Mouse (Mus musculus): Measurements from ENCODE around the gene Gm13288. TPM values are rescaled to one million over a fixed set of nuclear protein-coding genes. Genes with fewer than 3 reads are reported as not detected.

The Gm13288 gene
- polyA plus RNA-seq, 1 experiment from 2014 or later: not detected

Other genes starting within 250 kb of the Gm13288 start
- not detected for gene Ifna15, start 247.3 kb upstream of the Gm13288 start, polyA plus RNA-seq (2014; fragmentation: Illumina TruSeq; extraction: RNeasy Lipid Tissue Mini Kit (QIAGEN cat#74804); ENCODE audit: low read depth, low replicate concordance)
- gene Ifna14, start 233.7 kb upstream of the Gm13288 start, polyA plus RNA-seq (2014; fragmentation: Illumina TruSeq; extraction: RNeasy Lipid Tissue Mini Kit (QIAGEN cat#74804); ENCODE audit: low read depth, low replicate concordance): not detected
- not detected for gene Ifna9, start 213.1 kb upstream of the Gm13288 start, polyA plus RNA-seq (2014; fragmentation: Illumina TruSeq; extraction: RNeasy Lipid Tissue Mini Kit (QIAGEN cat#74804); ENCODE audit: low read depth, low replicate concordance)
- gene Ifna12, start 202.2 kb upstream of the Gm13288 start, polyA plus RNA-seq (2014; fragmentation: Illumina TruSeq; extraction: RNeasy Lipid Tissue Mini Kit (QIAGEN cat#74804); ENCODE audit: low read depth, low replicate concordance): not detected
- not detected for gene C87499, start 171.1 kb upstream of the Gm13288 start, polyA plus RNA-seq (2014; fragmentation: Illumina TruSeq; extraction: RNeasy Lipid Tissue Mini Kit (QIAGEN cat#74804); ENCODE audit: low read depth, low replicate concordance)
- gene Ifna13, start 161.1 kb upstream of the Gm13288 start, polyA plus RNA-seq (2014; fragmentation: Illumina TruSeq; extraction: RNeasy Lipid Tissue Mini Kit (QIAGEN cat#74804); ENCODE audit: low read depth, low replicate concordance): not detected
- not detected for gene Ifna16, start 128.6 kb upstream of the Gm13288 start, polyA plus RNA-seq (2014; fragmentation: Illumina TruSeq; extraction: RNeasy Lipid Tissue Mini Kit (QIAGEN cat#74804); ENCODE audit: low read depth, low replicate concordance)
- not detected for gene Ifna2, start 121.6 kb upstream of the Gm13288 start, polyA plus RNA-seq (2014; fragmentation: Illumina TruSeq; extraction: RNeasy Lipid Tissue Mini Kit (QIAGEN cat#74804); ENCODE audit: low read depth, low replicate concordance)
- gene Ifnab, start 114.2 kb upstream of the Gm13288 start, polyA plus RNA-seq (2014; fragmentation: Illumina TruSeq; extraction: RNeasy Lipid Tissue Mini Kit (QIAGEN cat#74804); ENCODE audit: low read depth, low replicate concordance): not detected
- gene Gm26566, start 83.7 kb upstream of the Gm13288 start, polyA plus RNA-seq (2014; fragmentation: Illumina TruSeq; extraction: RNeasy Lipid Tissue Mini Kit (QIAGEN cat#74804); ENCODE audit: low read depth, low replicate concordance): not detected
- 132 TPM for gene Klhl9, start 83.1 kb upstream of the Gm13288 start, polyA plus RNA-seq (2014; fragmentation: Illumina TruSeq; extraction: RNeasy Lipid Tissue Mini Kit (QIAGEN cat#74804); ENCODE audit: low read depth, low replicate concordance)
- gene Gm13271, start 50.7 kb upstream of the Gm13288 start, polyA plus RNA-seq (2014; fragmentation: Illumina TruSeq; extraction: RNeasy Lipid Tissue Mini Kit (QIAGEN cat#74804); ENCODE audit: low read depth, low replicate concordance): not detected
- not detected for gene Gm13283, start 45.4 kb upstream of the Gm13288 start, polyA plus RNA-seq (2014; fragmentation: Illumina TruSeq; extraction: RNeasy Lipid Tissue Mini Kit (QIAGEN cat#74804); ENCODE audit: low read depth, low replicate concordance)
- not detected for gene Gm13290, start 31.7 kb upstream of the Gm13288 start, polyA plus RNA-seq (2014; fragmentation: Illumina TruSeq; extraction: RNeasy Lipid Tissue Mini Kit (QIAGEN cat#74804); ENCODE audit: low read depth, low replicate concordance)
- gene Gm13289, start 28.6 kb upstream of the Gm13288 start, polyA plus RNA-seq (2014; fragmentation: Illumina TruSeq; extraction: RNeasy Lipid Tissue Mini Kit (QIAGEN cat#74804); ENCODE audit: low read depth, low replicate concordance): not detected
- gene Gm13272, start 25.7 kb upstream of the Gm13288 start, polyA plus RNA-seq (2014; fragmentation: Illumina TruSeq; extraction: RNeasy Lipid Tissue Mini Kit (QIAGEN cat#74804); ENCODE audit: low read depth, low replicate concordance): not detected
- not detected for gene Ifnz, start 23.4 kb upstream of the Gm13288 start, polyA plus RNA-seq (2014; fragmentation: Illumina TruSeq; extraction: RNeasy Lipid Tissue Mini Kit (QIAGEN cat#74804); ENCODE audit: low read depth, low replicate concordance)
- gene Gm13276, start 19.8 kb upstream of the Gm13288 start, polyA plus RNA-seq (2014; fragmentation: Illumina TruSeq; extraction: RNeasy Lipid Tissue Mini Kit (QIAGEN cat#74804); ENCODE audit: low read depth, low replicate concordance): not detected
- not detected for gene Gm13277, start 16.9 kb upstream of the Gm13288 start, polyA plus RNA-seq (2014; fragmentation: Illumina TruSeq; extraction: RNeasy Lipid Tissue Mini Kit (QIAGEN cat#74804); ENCODE audit: low read depth, low replicate concordance)
- gene Gm13278, start 14.0 kb upstream of the Gm13288 start, polyA plus RNA-seq (2014; fragmentation: Illumina TruSeq; extraction: RNeasy Lipid Tissue Mini Kit (QIAGEN cat#74804); ENCODE audit: low read depth, low replicate concordance): not detected
- gene Gm13275, start 11.0 kb upstream of the Gm13288 start, polyA plus RNA-seq (2014; fragmentation: Illumina TruSeq; extraction: RNeasy Lipid Tissue Mini Kit (QIAGEN cat#74804); ENCODE audit: low read depth, low replicate concordance): not detected
- not detected for gene Gm13279, start 8.1 kb upstream of the Gm13288 start, polyA plus RNA-seq (2014; fragmentation: Illumina TruSeq; extraction: RNeasy Lipid Tissue Mini Kit (QIAGEN cat#74804); ENCODE audit: low read depth, low replicate concordance)
- gene Gm13285, start 5.9 kb upstream of the Gm13288 start, polyA plus RNA-seq (2014; fragmentation: Illumina TruSeq; extraction: RNeasy Lipid Tissue Mini Kit (QIAGEN cat#74804); ENCODE audit: low read depth, low replicate concordance): not detected
- not detected for gene Gm13287, start 2.3 kb upstream of the Gm13288 start, polyA plus RNA-seq (2014; fragmentation: Illumina TruSeq; extraction: RNeasy Lipid Tissue Mini Kit (QIAGEN cat#74804); ENCODE audit: low read depth, low replicate concordance)
- gene Ifna7, start 10.7 kb downstream of the Gm13288 start, polyA plus RNA-seq (2014; fragmentation: Illumina TruSeq; extraction: RNeasy Lipid Tissue Mini Kit (QIAGEN cat#74804); ENCODE audit: low read depth, low replicate concordance): not detected
- gene Ifna11, start 14.4 kb downstream of the Gm13288 start, polyA plus RNA-seq (2014; fragmentation: Illumina TruSeq; extraction: RNeasy Lipid Tissue Mini Kit (QIAGEN cat#74804); ENCODE audit: low read depth, low replicate concordance): not detected
- gene Ifna6, start 21.9 kb downstream of the Gm13288 start, polyA plus RNA-seq (2014; fragmentation: Illumina TruSeq; extraction: RNeasy Lipid Tissue Mini Kit (QIAGEN cat#74804); ENCODE audit: low read depth, low replicate concordance): not detected
- gene Ifna5, start 30.0 kb downstream of the Gm13288 start, polyA plus RNA-seq (2014; fragmentation: Illumina TruSeq; extraction: RNeasy Lipid Tissue Mini Kit (QIAGEN cat#74804); ENCODE audit: low read depth, low replicate concordance): not detected
- gene Ifna4, start 36.3 kb downstream of the Gm13288 start, polyA plus RNA-seq (2014; fragmentation: Illumina TruSeq; extraction: RNeasy Lipid Tissue Mini Kit (QIAGEN cat#74804); ENCODE audit: low read depth, low replicate concordance): not detected
- gene Ifna1, start 44.6 kb downstream of the Gm13288 start, polyA plus RNA-seq (2014; fragmentation: Illumina TruSeq; extraction: RNeasy Lipid Tissue Mini Kit (QIAGEN cat#74804); ENCODE audit: low read depth, low replicate concordance): not detected
- gene Ifne, start 74.7 kb downstream of the Gm13288 start, polyA plus RNA-seq (2014; fragmentation: Illumina TruSeq; extraction: RNeasy Lipid Tissue Mini Kit (QIAGEN cat#74804); ENCODE audit: low read depth, low replicate concordance): not detected